Mouse (Mus musculus) MEL (cell line): ENCODE data around the gene P2rx3. TPM values are rescaled to one million over a fixed set of nuclear protein-coding genes. Genes with fewer than 3 reads are reported as not detected.

Source experiments
- DNase-seq: peaks from one replicate; pipeline ENCODE4 v3.0.0; 2011; ENCODE audit warnings: low read depth, low spot score
- H3K27ac ChIP-seq: 2 replicates; pipeline ENCODE4 v1.5.1; 2012; ENCODE audit warnings: low read depth, mild to moderate bottlenecking, control low read depth, low read length, moderate library complexity; ENCODE audit not compliant: control insufficient read depth
- H3K27me3 ChIP-seq, 2 experiments: fragments of 150-350 bp in 1 of 2; sonication (generic) in 1 of 2; 2 replicates each; pipeline ENCODE4 v1.6.1; 2012; ENCODE audit warnings: low read length in 2 of 2, mild to moderate bottlenecking in 2 of 2, improper control_type of control experiment in 1 of 2, moderate library complexity in 1 of 2; ENCODE audit not compliant: insufficient read depth in 2 of 2, control insufficient read depth in 1 of 2
- H3K36me3 ChIP-seq, 2 experiments: 2 replicates each; pipeline ENCODE4 v1.6.1; 2012 to 2014; ENCODE audit warnings: low read length in 2 of 2, improper control_type of control experiment in 1 of 2, inconsistent platforms in 1 of 2, mild to moderate bottlenecking in 1 of 2; ENCODE audit not compliant: insufficient read depth in 2 of 2, control insufficient read depth in 1 of 2
- H3K4me1 ChIP-seq, 2 experiments: fragments of 150-350 bp in 1 of 2; sonication (generic) in 1 of 2; 2 replicates each; pipeline ENCODE4 v1.6.1; 2012; ENCODE audit warnings: low read length in 2 of 2, improper control_type of control experiment in 1 of 2, mild to moderate bottlenecking in 1 of 2; ENCODE audit not compliant: insufficient read depth in 2 of 2, control insufficient read depth in 1 of 2
- H3K4me3 ChIP-seq, 2 experiments: fragments of 150-350 bp in 1 of 2; sonication (generic) in 1 of 2; 2 replicates each; pipeline ENCODE4 v1.5.1; 2012; ENCODE audit warnings: low read depth in 2 of 2, low read length in 2 of 2, mild to moderate bottlenecking in 2 of 2, moderate library complexity in 2 of 2, control low read depth in 1 of 2, improper control_type of control experiment in 1 of 2; ENCODE audit not compliant: control insufficient read depth in 1 of 2, insufficient read depth in 1 of 2
- H3K79me2 ChIP-seq: 2 replicates; pipeline ENCODE4 v1.6.1; 2012; ENCODE audit warnings: mild to moderate bottlenecking, low read length, moderate library complexity; ENCODE audit not compliant: control insufficient read depth, poor library complexity, insufficient read depth
- H3K9ac ChIP-seq: 2 replicates; pipeline ENCODE4 v1.6.1; 2012; ENCODE audit warnings: low read depth, mild to moderate bottlenecking, control low read depth, low read length, moderate library complexity; ENCODE audit not compliant: control insufficient read depth, poor library complexity, severe bottlenecking
- H3K9me3 ChIP-seq: fragments of 150-350 bp; sonication (generic); replicated peaks from 2 replicates; pipeline ENCODE4 v1.6.1; 2012; ENCODE audit warnings: mild to moderate bottlenecking, low read length, improper control_type of control experiment, moderate library complexity; ENCODE audit not compliant: insufficient read depth
- CHD2 ChIP-seq: IDR thresholded peaks from 2 replicates; pipeline ENCODE4 v1.6.1; 2011; ENCODE audit warnings: low read length, improper control_type of control experiment
- CTCF ChIP-seq, 3 experiments: IDR thresholded peaks in 2 of 3; conservative IDR thresholded peaks in 1 of 3; 2 replicates each; pipeline ENCODE4 v1.5.1; 2011 to 2012; ENCODE audit warnings: low read length in 3 of 3, low read depth in 2 of 3, mild to moderate bottlenecking in 2 of 3, improper control_type of control experiment in 1 of 3, inconsistent platforms in 1 of 3, mixed read lengths in 1 of 3, moderate library complexity in 1 of 3; ENCODE audit not compliant: control insufficient read depth in 1 of 3, insufficient read depth in 1 of 3, poor library complexity in 1 of 3, severe bottlenecking in 1 of 3
- E2F4 ChIP-seq: IDR thresholded peaks from 2 replicates; pipeline ENCODE4 v1.6.1; 2011; ENCODE audit warnings: low read depth, low read length, improper control_type of control experiment, borderline replicate concordance
- ELF1 ChIP-seq: IDR thresholded peaks from 2 replicates; pipeline ENCODE4 v1.6.1; 2014; ENCODE audit warnings: low read depth, mild to moderate bottlenecking, inconsistent platforms, low read length, improper control_type of control experiment, moderate library complexity
- ETS1 ChIP-seq: IDR thresholded peaks from 2 replicates; pipeline ENCODE4 v1.6.1; 2012; ENCODE audit warnings: low read depth, mild to moderate bottlenecking, inconsistent platforms, low read length, improper control_type of control experiment, moderate library complexity
- HCFC1 ChIP-seq: IDR thresholded peaks from 2 replicates; pipeline ENCODE4 v1.6.1; 2012; ENCODE audit warnings: low read depth, mild to moderate bottlenecking, inconsistent platforms, low read length, improper control_type of control experiment, moderate library complexity
- JUND ChIP-seq: IDR thresholded peaks from 2 replicates; pipeline ENCODE4 v1.6.1; 2011; ENCODE audit warnings: low read depth, mild to moderate bottlenecking, improper control_type of control experiment, low read length
- MAX ChIP-seq: IDR thresholded peaks from 2 replicates; pipeline ENCODE4 v1.6.1; 2011; ENCODE audit warnings: low read length, improper control_type of control experiment
- MAZ ChIP-seq: IDR thresholded peaks from 2 replicates; pipeline ENCODE4 v1.6.1; 2012; ENCODE audit warnings: low read depth, mild to moderate bottlenecking, inconsistent platforms, low read length, improper control_type of control experiment
- MXI1 ChIP-seq: IDR thresholded peaks from 2 replicates; pipeline ENCODE4 v1.6.1; 2011; ENCODE audit warnings: mild to moderate bottlenecking, low read depth, low read length, improper control_type of control experiment
- MYC ChIP-seq: IDR thresholded peaks from 2 replicates; pipeline ENCODE4 v1.6.1; 2011; ENCODE audit warnings: low read depth, mild to moderate bottlenecking, low read length, improper control_type of control experiment, moderate library complexity
- NELFE ChIP-seq: IDR thresholded peaks from 2 replicates; pipeline ENCODE4 v1.6.1; 2011; ENCODE audit warnings: low read depth, low read length, improper control_type of control experiment
- NRF1 ChIP-seq: IDR thresholded peaks from 2 replicates; pipeline ENCODE4 v1.6.1; 2014; ENCODE audit warnings: low read depth, mild to moderate bottlenecking, inconsistent platforms, low read length, improper control_type of control experiment, moderate library complexity; ENCODE audit not compliant: poor library complexity, insufficient read depth, severe bottlenecking
- POLR2AphosphoS5 ChIP-seq: IDR thresholded peaks from 2 replicates; pipeline ENCODE4 v1.6.1; 2012; ENCODE audit warnings: low read depth, borderline replicate concordance, mild to moderate bottlenecking, inconsistent platforms, low read length, moderate library complexity, mixed read lengths
- RCOR1 ChIP-seq: IDR thresholded peaks from 2 replicates; pipeline ENCODE4 v1.6.1; 2012; ENCODE audit warnings: low read depth, mild to moderate bottlenecking, inconsistent platforms, low read length, improper control_type of control experiment
- SIN3A ChIP-seq: IDR thresholded peaks from 2 replicates; pipeline ENCODE4 v1.6.1; 2012; ENCODE audit warnings: low read length, improper control_type of control experiment, inconsistent platforms
- SMC3 ChIP-seq: IDR thresholded peaks from 2 replicates; pipeline ENCODE4 v1.6.1; 2011; ENCODE audit warnings: low read depth, low read length, improper control_type of control experiment
- USF2 ChIP-seq, 2 experiments: IDR thresholded peaks; 2 replicates each; pipeline ENCODE4 v1.6.1; 2011 to 2012; ENCODE audit warnings: improper control_type of control experiment in 2 of 2, low read length in 2 of 2, borderline replicate concordance in 1 of 2, inconsistent platforms in 1 of 2, low read depth in 1 of 2, mild to moderate bottlenecking in 1 of 2; ENCODE audit not compliant: insufficient read depth in 1 of 2
- ZC3H11A ChIP-seq: IDR thresholded peaks from 2 replicates; pipeline ENCODE4 v1.6.1; 2012; ENCODE audit warnings: low read depth, mild to moderate bottlenecking, inconsistent platforms, low read length, improper control_type of control experiment
- ZMIZ1 ChIP-seq: IDR thresholded peaks from 2 replicates; pipeline ENCODE4 v1.6.1; 2012; ENCODE audit warnings: low read depth, mild to moderate bottlenecking, inconsistent platforms, low read length, improper control_type of control experiment, moderate library complexity
- ZNF384 ChIP-seq: IDR thresholded peaks from 2 replicates; pipeline ENCODE4 v1.6.1; 2012; ENCODE audit warnings: low read depth, mild to moderate bottlenecking, inconsistent platforms, low read length, improper control_type of control experiment
- polyA plus RNA-seq, 2 experiments: library from polyadenylated mRNA; stranded (reverse) in 1 of 2; unstranded in 1 of 2; fragments of >175 nt in 1 of 2; fragments of >200 nt in 1 of 2; gene quantifications; 2 replicates each; pipeline versions ENCODE4 v1.2.1 to v1.2.4; 2012; ENCODE audit warnings: low replicate concordance in 2 of 2, low read depth in 1 of 2; ENCODE audit not compliant: insufficient read length in 2 of 2, insufficient read depth in 1 of 2, missing spikeins in 1 of 2
- total RNA-seq: library from RNA; depleted of rRNA; stranded (reverse); fragments of 300-350 nt; gene quantifications from 2 replicates; pipeline ENCODE4 v1.2.3, GENCODE M21; 2012

The P2rx3 gene
- total and polyA plus RNA-seq, 3 experiments: 0.36 TPM; not detected in 2

GRCm38 (mm10) chr2:85059677-85060076, 22.4 kb upstream of the P2rx3 start:
- Histone ChIP-seq H3K9ac (no peak overlapping the region), H3K79me2 (no peaks in the 10 kb centered on the region; the same call in 1 of the 2 replicates), H3K9me3 (no peaks in the 10 kb centered on the region), H3K4me3 (no peak overlapping the region), H3K27ac (no peak overlapping the region), H3K36me3 (peaks cover 0 to 2% of the 10 kb centered on the region in 2 experiments; a peak in 3 of 4 replicates), H3K27me3 (no peaks in the 10 kb centered on the region), H3K4me1 (peaks cover 0 to 7% of the 10 kb centered on the region in 2 experiments; a peak in 3 of 4 replicates)
- no peak for DNase-seq
- peak in 1 of 3 experiments; percentile 22; a peak in 1 of 6 replicates for TF ChIP-seq CTCF (IDR thresholded peaks at IDR 0.05 in 2 of 3, conservative IDR thresholded peaks at IDR 0.05 in 1 of 3; ENCODE audit: control insufficient read depth in 1 of 3, insufficient read depth in 1 of 3, low read depth in 2 of 3, low read length in 3 of 3, poor library complexity in 1 of 3, severe bottlenecking in 1 of 3)
- no peak for TF ChIP-seq MAZ

- H3K36me3 ChIP-seq: peaks cover 0 to 2% of the 10 kb centered on the region in 2 experiments; a peak in 3 of 4 replicates
- TF ChIP-seq SMC3: no peak
- TF ChIP-seq CHD2: no peak
- no peak for TF ChIP-seq USF2 (IDR thresholded peaks at IDR 0.05; ENCODE audit: borderline replicate concordance in 1 of 2, insufficient read depth in 1 of 2, low read depth in 1 of 2, low read length in 2 of 2)
- TF ChIP-seq MAZ: no peak
- no peak for TF ChIP-seq ELF1
- no peak for TF ChIP-seq MXI1
- no peak for TF ChIP-seq MAX
- TF ChIP-seq SIN3A: no peak
- TF ChIP-seq, all 39 proteins: peak for 0
- DNase-seq: no peak
- Histone ChIP-seq H3K4me3 (no peak overlapping the region), H3K4me1 (peaks cover 0 to 7% of the 10 kb centered on the region in 2 experiments; a peak in 3 of 4 replicates), H3K9ac (no peak overlapping the region), H3K79me2 (no peaks in the 10 kb centered on the region; the same call in 1 of the 2 replicates), H3K27me3 (no peaks in the 10 kb centered on the region), H3K9me3 (no peaks in the 10 kb centered on the region), H3K27ac (no peak overlapping the region)
Observed at GRCm38 (mm10) chr2:85056711-85057110, 19.4 kb upstream of the P2rx3 start.

- H3K27me3 ChIP-seq: no peaks in the 10 kb centered on the region
- H3K9me3 ChIP-seq: no peaks in the 10 kb centered on the region
Observed at GRCm38 (mm10) chr2:85053192-85053816, 16.0 kb upstream of the P2rx3 start.

More at GRCm38 (mm10) chr2:85053192-85053816, 16.0 kb upstream of the P2rx3 start:
- TF ChIP-seq ELF1: no peak
- no peak for TF ChIP-seq JUND
- TF ChIP-seq HCFC1: no peak
- no peak for TF ChIP-seq MYC
- TF ChIP-seq RCOR1: no peak
- no peak for TF ChIP-seq NELFE
- no peak for TF ChIP-seq MAZ
- TF ChIP-seq CHD2: no peak
- no peak for TF ChIP-seq ZNF384
- no peak for TF ChIP-seq ZMIZ1
- no peak for TF ChIP-seq SIN3A
- no peak for TF ChIP-seq POLR2AphosphoS5
- TF ChIP-seq E2F4: no peak
- TF ChIP-seq ZC3H11A: no peak
- no peak for TF ChIP-seq NRF1
- TF ChIP-seq ETS1: no peak
- DNase-seq: no peak
- Histone ChIP-seq H3K9ac (no peak overlapping the region), H3K4me3 (no peak overlapping the region), H3K79me2 (no peaks in the 10 kb centered on the region; the same call in 1 of the 2 replicates), H3K27ac (no peak overlapping the region), H3K36me3 (no peaks in the 10 kb centered on the region; a peak in 1 of 4 replicates), H3K4me1 (peaks cover 0 to 4% of the 10 kb centered on the region in 2 experiments; a peak in 2 of 4 replicates)
